Mouse (Mus musculus): ENCODE measurements around the gene Pip4k2a. TPM values are rescaled to one million over a fixed set of nuclear protein-coding genes. Genes with fewer than 3 reads are reported as not detected.

Pip4k2a gene
- polyA plus RNA-seq, 1 experiment from 2014 or later, result 10.7 TPM

GRCm38 (mm10) chr2:18800646-18801251 is 197.2 kb downstream of the Pip4k2a start:
- 3% methylated on average over 24 of the region's 24 CpGs for WGBS
- ATAC-seq (replicated peaks), result peak; percentile 19
- peak overlapping the region; percentile 87 for H3K27ac ChIP-seq

GRCm38 (mm10) chr2:18799966-18800645 is 197.8 kb downstream of the Pip4k2a start:
- no peaks in the 10 kb centered on the region for H3K36me3 ChIP-seq (replicated peaks)
- WGBS, result under 1% methylated on average over 46 of the region's 46 CpGs
- no peaks in the 10 kb centered on the region; the same call in 1 of the 2 replicates for H3K27me3 ChIP-seq (replicated peaks)
- ATAC-seq (replicated peaks), result peak; percentile 89
- H3K4me1 ChIP-seq, result peaks cover 41% of the 10 kb centered on the region
- peak overlapping the region; percentile 47 for H3K4me3 ChIP-seq
- peak overlapping the region; percentile 86 for H3K4me2 ChIP-seq
- peak overlapping the region; percentile 66 for H3K9ac ChIP-seq
- H3K27ac ChIP-seq, result peak overlapping the region; percentile 87
- H3K9me3 ChIP-seq, result no peaks in the 10 kb centered on the region

More at GRCm38 (mm10) chr2:18800646-18801251, 197.2 kb downstream of the Pip4k2a start:
- Histone ChIP-seq H3K9me3 (no peaks in the 10 kb centered on the region), H3K4me1 (peaks cover 41% of the 10 kb centered on the region), H3K4me2 (peak overlapping the region; percentile 86), H3K36me3 (replicated peaks) (no peaks in the 10 kb centered on the region), H3K9ac (peak overlapping the region; percentile 66), H3K4me3 (peak overlapping the region; percentile 47), H3K27me3 (replicated peaks) (no peaks in the 10 kb centered on the region; the same call in 1 of the 2 replicates)

DNA sequence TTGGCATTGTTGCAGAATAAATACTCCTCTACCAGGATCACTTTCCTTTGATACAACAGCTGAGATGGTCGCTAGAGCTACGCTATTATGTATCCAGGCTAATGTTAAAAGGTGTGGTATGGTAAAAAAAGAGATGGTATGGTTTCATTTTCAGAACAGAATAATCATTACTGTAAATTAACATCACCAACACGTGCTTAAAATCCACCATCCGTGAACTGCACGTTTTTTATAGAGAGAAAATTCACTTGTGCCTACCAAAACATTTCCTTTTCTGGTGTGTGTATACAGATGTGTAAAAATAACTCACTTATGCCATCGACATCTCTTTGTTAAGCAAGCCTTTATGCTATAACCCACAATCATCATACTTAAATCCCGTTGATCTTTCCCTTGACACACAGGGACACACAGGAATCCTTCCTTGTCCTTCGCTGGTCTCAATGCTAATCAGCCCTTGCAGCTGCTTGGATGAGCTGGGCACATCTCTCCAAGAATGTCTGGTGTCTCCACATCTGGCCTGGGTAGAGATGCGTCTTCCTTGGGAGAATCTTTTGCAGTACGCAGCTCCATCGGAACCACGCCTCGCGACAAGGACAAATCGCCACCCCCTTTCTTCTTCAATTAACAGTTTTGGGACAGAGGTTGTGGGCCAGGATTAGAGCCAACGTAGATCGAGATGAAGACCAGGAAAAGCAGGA is 198.5 kb downstream of the Pip4k2a start:
- Histone ChIP-seq H3K27me3 (replicated peaks) (no peaks in the 10 kb centered on the region; the same call in 1 of the 2 replicates), H3K4me3 (peak overlapping the region; percentile 47), H3K9ac (peak overlapping the region; percentile 66), H3K9me3 (no peaks in the 10 kb centered on the region), H3K36me3 (replicated peaks) (no peaks in the 10 kb centered on the region), H3K4me2 (peak overlapping the region; percentile 86), H3K27ac (peak overlapping the region; percentile 87), H3K4me1 (peaks cover 41% of the 10 kb centered on the region)
- ATAC-seq (replicated peaks), result peak; percentile 68
- WGBS, result 7% methylated on average over 17 of the region's 17 CpGs

DNA sequence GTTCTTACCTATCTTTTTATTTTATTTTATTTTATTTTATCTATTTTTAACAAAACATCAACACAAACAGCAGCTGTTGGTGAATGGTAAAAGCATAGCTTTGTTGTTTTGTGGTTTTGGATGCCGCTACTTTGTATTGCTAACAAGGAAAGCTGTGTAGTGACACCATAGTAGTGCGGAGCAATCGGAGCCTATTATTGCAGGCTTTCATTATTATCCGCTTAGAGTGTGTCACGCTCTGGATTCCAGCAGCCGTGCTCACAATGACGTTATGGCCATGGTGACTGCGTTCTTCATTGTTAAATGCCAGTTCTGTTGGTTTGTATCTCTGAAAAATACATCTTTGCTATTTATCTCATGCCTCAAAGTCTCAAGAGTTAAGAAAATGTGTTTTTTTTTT is 200.2 kb downstream of the Pip4k2a start:
- H3K9ac ChIP-seq, result no peak overlapping the region
- no peaks in the 10 kb centered on the region for H3K9me3 ChIP-seq
- H3K4me2 ChIP-seq, result peak overlapping the region; percentile 86
- ATAC-seq (replicated peaks), result no peak
- peaks cover 41% of the 10 kb centered on the region for H3K4me1 ChIP-seq
- 12% methylated on average over 8 of the region's 8 CpGs for WGBS
- H3K27ac ChIP-seq, result no peak overlapping the region
- H3K27me3 ChIP-seq (replicated peaks), result no peaks in the 10 kb centered on the region; the same call in 1 of the 2 replicates
- no peak overlapping the region for H3K4me3 ChIP-seq
- no peaks in the 10 kb centered on the region for H3K36me3 ChIP-seq (replicated peaks)

GRCm38 (mm10) chr2:18794261-18794660 is 203.7 kb downstream of the Pip4k2a start:
- Histone ChIP-seq H3K9ac (no peak overlapping the region), H3K4me1 (peaks cover 14% of the 10 kb centered on the region), H3K9me3 (no peaks in the 10 kb centered on the region), H3K36me3 (replicated peaks) (no peaks in the 10 kb centered on the region), H3K27ac (no peak overlapping the region), H3K27me3 (replicated peaks) (no peaks in the 10 kb centered on the region; the same call in 1 of the 2 replicates), H3K4me2 (no peak overlapping the region), H3K4me3 (no peak overlapping the region)
- ATAC-seq (replicated peaks), result no peak
- 81% methylated on average over 4 of the region's 4 CpGs for WGBS

Other genes with a start within 250 kb of the Pip4k2a start
- gene 4930426L09Rik, start 217 bp upstream of the Pip4k2a start, polyA plus RNA-seq (2015; fragmentation: Nextera tagmentation; extraction: Ambion mirVana), result 0.38 and 0.59 TPM in 2 replicates
- gene Armc3, start 201.2 kb upstream of the Pip4k2a start, polyA plus RNA-seq (2015; fragmentation: Nextera tagmentation; extraction: Ambion mirVana), result 1.3 and 1.7 TPM in 2 replicates